8 mouse cellular contexts compared by ENCODE assay signal in the genomic region with DNA sequence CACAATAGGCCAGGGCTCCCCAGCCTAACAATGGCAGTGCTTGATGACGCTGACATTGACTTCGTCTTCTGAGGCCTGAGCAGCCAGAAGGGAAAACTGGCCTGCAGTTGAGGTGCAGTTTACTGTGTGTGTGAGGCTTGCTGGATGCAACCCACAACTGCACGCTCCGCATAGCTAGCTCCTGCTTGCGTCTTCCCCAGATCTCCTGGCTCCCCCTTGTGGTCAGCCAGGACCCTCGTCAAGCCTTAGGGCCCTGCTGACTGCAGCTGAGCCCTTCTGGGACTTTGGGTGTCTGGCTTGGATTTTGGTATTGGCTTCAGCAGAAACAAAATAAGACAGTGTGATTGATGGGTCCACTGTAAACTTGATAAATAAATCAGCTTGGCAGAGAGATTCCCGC.
DNase-seq lines count a peak whose midpoint lies in the region; ATAC-seq and TF ChIP-seq lines count a peak whose summit lies in the region.

No protein-coding gene starts in this region.

- H3K4me1 ChIP-seq in kidney, embryonic 15.5 days = peaks cover 14% of the 10 kb centered on the region
- peaks cover 20% of the 10 kb centered on the region for H3K4me1 ChIP-seq in kidney, embryonic 16.5 days (ENCODE audit: insufficient read depth, low read length)
- no peaks in the 10 kb centered on the region for H3K4me1 ChIP-seq in liver, embryonic 11.5 days (replicated peaks; ENCODE audit: control insufficient read depth, insufficient read depth, low read length)
- H3K4me1 ChIP-seq in neural tube, embryonic 14.5 days (ENCODE audit: control insufficient read depth, insufficient read depth, low read length) = peaks cover 17% of the 10 kb centered on the region; the same call in 1 of the 2 replicates
- H3K4me1 ChIP-seq in stomach, postnatal 0 days (replicated peaks; ENCODE audit: control insufficient read depth, insufficient read depth) = no peaks in the 10 kb centered on the region

- no peak overlapping the region for H3K4me3 ChIP-seq in kidney, embryonic 15.5 days (replicated peaks)
- no peak overlapping the region for H3K4me3 ChIP-seq in kidney, embryonic 16.5 days (ENCODE audit: low read length)
- no peak overlapping the region for H3K4me3 ChIP-seq in liver, embryonic 11.5 days (ENCODE audit: low read depth, low read length)
- no peak overlapping the region for H3K4me3 ChIP-seq in neural tube, embryonic 14.5 days (ENCODE audit: low read depth, low read length)
- no peak overlapping the region for H3K4me3 ChIP-seq in stomach, postnatal 0 days (ENCODE audit: low read depth, low read length)

- TF ChIP-seq EP300 in stomach, postnatal 0 days (optimal IDR thresholded peaks at IDR 0.05) = no peak

- no peaks in the 10 kb centered on the region for H3K9me3 ChIP-seq in kidney, embryonic 15.5 days (replicated peaks)
- no peaks in the 10 kb centered on the region for H3K9me3 ChIP-seq in kidney, embryonic 16.5 days (ENCODE audit: low read length)
- H3K9me3 ChIP-seq in liver, embryonic 11.5 days (ENCODE audit: control insufficient read depth, low read length) = no peaks in the 10 kb centered on the region
- no peaks in the 10 kb centered on the region for H3K9me3 ChIP-seq in neural tube, embryonic 14.5 days (ENCODE audit: control insufficient read depth, low read length)
- H3K9me3 ChIP-seq in stomach, postnatal 0 days (ENCODE audit: control insufficient read depth, low read length) = no peaks in the 10 kb centered on the region

- no peaks in the 10 kb centered on the region for H3K36me3 ChIP-seq in kidney, embryonic 15.5 days
- H3K36me3 ChIP-seq in kidney, embryonic 16.5 days (ENCODE audit: insufficient read depth, low read length) = no peaks in the 10 kb centered on the region
- no peaks in the 10 kb centered on the region for H3K36me3 ChIP-seq in liver, embryonic 11.5 days (ENCODE audit: control insufficient read depth, insufficient read depth, low read length)
- no peaks in the 10 kb centered on the region for H3K36me3 ChIP-seq in neural tube, embryonic 14.5 days (ENCODE audit: control insufficient read depth, insufficient read depth, low read length)
- H3K36me3 ChIP-seq in stomach, postnatal 0 days (ENCODE audit: control insufficient read depth, insufficient read depth, low read length) = no peaks in the 10 kb centered on the region

- TF ChIP-seq CTCF in stomach, postnatal 0 days (IDR thresholded peaks at IDR 0.05; ENCODE audit: low read depth) = peak; percentile 93

- no peak overlapping the region for H3K9ac ChIP-seq in kidney, embryonic 15.5 days
- no peak overlapping the region for H3K9ac ChIP-seq in kidney, embryonic 16.5 days (replicated peaks; ENCODE audit: low read length)
- H3K9ac ChIP-seq in liver, embryonic 11.5 days (ENCODE audit: low read depth, low read length) = no peak overlapping the region
- H3K9ac ChIP-seq in neural tube, embryonic 14.5 days (replicated peaks; ENCODE audit: low read depth, low read length) = no peak overlapping the region
- H3K9ac ChIP-seq in stomach, postnatal 0 days (ENCODE audit: low read length) = no peak overlapping the region

- no peak overlapping the region for H3K4me2 ChIP-seq in kidney, embryonic 15.5 days
- no peak overlapping the region for H3K4me2 ChIP-seq in kidney, embryonic 16.5 days (replicated peaks; ENCODE audit: low read depth, low read length)
- no peak overlapping the region for H3K4me2 ChIP-seq in liver, embryonic 11.5 days
- H3K4me2 ChIP-seq in neural tube, embryonic 14.5 days (ENCODE audit: low read depth, low read length) = no peak overlapping the region
- no peak overlapping the region for H3K4me2 ChIP-seq in stomach, postnatal 0 days (replicated peaks; ENCODE audit: low read depth)

- ATAC-seq in kidney, embryonic 15.5 days (replicated peaks; ENCODE audit: low FRiP score) = no peak
- 0 out of 2 replicates have a peak, but pooled peaks have one; percentile 69 for ATAC-seq in kidney, embryonic 16.5 days (ENCODE audit: low FRiP score, low TSS enrichment)
- ATAC-seq in liver, embryonic 11.5 days (replicated peaks; ENCODE audit: low FRiP score) = peak; percentile 41; the same call in 1 of the 2 replicates
- peak; percentile 75; the same call in 1 of the 2 replicates for ATAC-seq in neural tube, embryonic 14.5 days (ENCODE audit: low read depth)
- peak; percentile 79 for ATAC-seq in stomach, postnatal 0 days (ENCODE audit: low FRiP score, low TSS enrichment)

- 10% methylated on average over 7 of the region's 7 CpGs for WGBS in kidney, embryonic 15.5 days
- WGBS in kidney, embryonic 16.5 days = 11% methylated on average over 7 of the region's 7 CpGs
- 16% methylated on average over 7 of the region's 7 CpGs for WGBS in liver, embryonic 11.5 days
- 11% methylated on average over 7 of the region's 7 CpGs for WGBS in neural tube, embryonic 14.5 days
- 8% methylated on average over 7 of the region's 7 CpGs for WGBS in stomach, postnatal 0 days

- peak; percentile 11 for DNase-seq in kidney, adult 11 months
- DNase-seq in cerebellum, postnatal 4 days (ENCODE audit: low spot score in 2 of 2) = peak; percentile 61 to 79
- peak; percentile 13 to 22 for DNase-seq in gastrocnemius, adult 8-10 months (ENCODE audit: low spot score in 2 of 2)
- DNase-seq in liver, embryonic 11.5 days (ENCODE audit: low spot score) = peak; percentile 49
- peak; percentile 78 for DNase-seq in stomach, postnatal 0 days (ENCODE audit: low spot score)

- peaks cover 97% of the 10 kb centered on the region for H3K27me3 ChIP-seq in kidney, embryonic 15.5 days
- peaks cover 76% of the 10 kb centered on the region for H3K27me3 ChIP-seq in kidney, embryonic 16.5 days (ENCODE audit: insufficient read depth, low read length)
- peaks cover 15% of the 10 kb centered on the region for H3K27me3 ChIP-seq in liver, embryonic 11.5 days (replicated peaks; ENCODE audit: control insufficient read depth, insufficient read depth, low read length)
- H3K27me3 ChIP-seq in neural tube, embryonic 14.5 days (ENCODE audit: control insufficient read depth, insufficient read depth, low read length) = peaks cover 11% of the 10 kb centered on the region
- H3K27me3 ChIP-seq in stomach, postnatal 0 days (ENCODE audit: control insufficient read depth, insufficient read depth, low read length) = no peaks in the 10 kb centered on the region

- no peak overlapping the region for H3K27ac ChIP-seq in kidney, embryonic 15.5 days
- H3K27ac ChIP-seq in kidney, embryonic 16.5 days (ENCODE audit: low read length) = no peak overlapping the region
- no peak overlapping the region for H3K27ac ChIP-seq in liver, embryonic 11.5 days (ENCODE audit: low read depth, low read length)
- no peak overlapping the region for H3K27ac ChIP-seq in neural tube, embryonic 14.5 days (ENCODE audit: low read depth, low read length)
- H3K27ac ChIP-seq in stomach, postnatal 0 days (replicated peaks) = no peak overlapping the region

Comparison
In these comparisons a context has a peak if more than half of its experiments do, and no peak if none do; other contexts are left out.
1. DNase-seq: peak in every context shown above with its lines; median percentile 78 in stomach, postnatal 0 days; 70 in cerebellum, postnatal 4 days; 49 in liver, embryonic 11.5 days; 18 in gastrocnemius, adult 8-10 months; 11 in kidney, adult 11 months.